Comparison of ENCODE assay signal across 9 mouse cellular contexts in genomic region chr5:134345449-134345848, GRCm38 (mm10). TPM values are rescaled to one million over a fixed set of nuclear protein-coding genes. Genes with fewer than 3 reads are reported as not detected.
DNase-seq lines count a peak whose midpoint lies in the region; ATAC-seq and TF ChIP-seq lines count a peak whose summit lies in the region.
"Had no signal": no experiment of that assay in that cellular context is flagged by ENCODE, and none has a peak within 500 bp of the region (broad histone marks: within the 10 kb centered on the region; RNA-seq: fewer than 3 reads in every experiment).

No protein-coding gene starts in this region.

- H3K79me2 ChIP-seq in CH12.LX (replicated peaks; ENCODE audit: control insufficient read depth, extremely low read depth, insufficient read depth, poor library complexity, severe bottlenecking): no peaks in the 10 kb centered on the region

- no peaks in the 10 kb centered on the region for H3K9me3 ChIP-seq in hindbrain, postnatal 0 days (ENCODE audit: low read length)
- H3K9me3 ChIP-seq in hindbrain, embryonic 13.5 days: no peaks in the 10 kb centered on the region
- no peaks in the 10 kb centered on the region for H3K9me3 ChIP-seq in CH12.LX (replicated peaks; ENCODE audit: low read length)
- H3K9me3 ChIP-seq: limb, embryonic 15.5 days had no signal

- H3K4me1 ChIP-seq in hindbrain, postnatal 0 days (ENCODE audit: insufficient read depth, low read length): no peaks in the 10 kb centered on the region
- H3K4me1 ChIP-seq in hindbrain, embryonic 13.5 days (replicated peaks): 0 out of 2 replicates have a peak, but pooled peaks cover under 1% of the 10 kb centered on the region
- H3K4me1 ChIP-seq in CH12.LX (ENCODE audit: control insufficient read depth in 1 of 2, insufficient read depth in 2 of 2): peaks cover 0 to 8% of the 10 kb centered on the region in 2 experiments; a peak in 2 of 4 replicates

- TF ChIP-seq EP300 in CH12.LX (IDR thresholded peaks at IDR 0.05; ENCODE audit: low read length): no peak

- no peak overlapping the region for H3K4me3 ChIP-seq in hindbrain, postnatal 0 days (ENCODE audit: low read length)
- no peak overlapping the region for H3K4me3 ChIP-seq in hindbrain, embryonic 13.5 days
- H3K4me3 ChIP-seq in CH12.LX (replicated peaks in 1 of 3; ENCODE audit: low read depth in 2 of 3, low read length in 2 of 3, poor library complexity in 1 of 3): no peak overlapping the region
- H3K4me3 ChIP-seq: limb, embryonic 15.5 days had no signal

- no peak overlapping the region for H3K4me2 ChIP-seq in hindbrain, postnatal 0 days (ENCODE audit: low read depth, low read length)
- no peak overlapping the region for H3K4me2 ChIP-seq in hindbrain, embryonic 13.5 days
- no peak overlapping the region for H3K4me2 ChIP-seq in CH12.LX (ENCODE audit: insufficient read depth, low read depth, poor library complexity, severe bottlenecking)
- H3K4me2 ChIP-seq: limb, embryonic 15.5 days had no signal

- no peaks in the 10 kb centered on the region for H3K36me3 ChIP-seq in hindbrain, postnatal 0 days (ENCODE audit: insufficient read depth, low read length)
- H3K36me3 ChIP-seq in hindbrain, embryonic 13.5 days: no peaks in the 10 kb centered on the region
- H3K36me3 ChIP-seq in CH12.LX (replicated peaks in 1 of 2; ENCODE audit: control insufficient read depth in 1 of 2, insufficient read depth in 1 of 2, low read length in 1 of 2): no peaks in the 10 kb centered on the region
- H3K36me3 ChIP-seq: limb, embryonic 15.5 days had no signal

- no peak for ATAC-seq in hindbrain, postnatal 0 days
- no peak for ATAC-seq in hindbrain, embryonic 13.5 days (ENCODE audit: low FRiP score)
- peak; percentile 55 for ATAC-seq in inflammation-experienced regulatory T-cells, adult 6 months
- no peak for ATAC-seq in megakaryocyte, adult 5-6 weeks (ENCODE audit: poor library complexity, severe bottlenecking)

- dilution Hi-C loops in CH12.LX (cut with MboI; ENCODE audit: extremely low pct_ligation_motif_present, extremely low pct_unique_long_range_greater_than_20kb, low sequenced_read_pairs): no loop called here

- TF ChIP-seq RAD21 in CH12.LX (IDR thresholded peaks at IDR 0.05; ENCODE audit: low read depth, low read length): no peak

- in situ Hi-C loops in CH12.LX (cut with MboI; ENCODE audit: low pct_ligation_motif_present, low pct_unique_long_range_greater_than_20kb, low sequenced_read_pairs): no loop called here

- WGBS in hindbrain, postnatal 0 days: 77% methylated on average over 9 of the region's 9 CpGs
- WGBS in hindbrain, embryonic 13.5 days: 83% methylated on average over 9 of the region's 9 CpGs

- H3K27me3 ChIP-seq in hindbrain, postnatal 0 days (ENCODE audit: insufficient read depth, low read length): no peaks in the 10 kb centered on the region
- H3K27me3 ChIP-seq in hindbrain, embryonic 13.5 days: no peaks in the 10 kb centered on the region
- H3K27me3 ChIP-seq in CH12.LX (replicated peaks): no peaks in the 10 kb centered on the region
- H3K27me3 ChIP-seq: limb, embryonic 15.5 days had no signal

- TF ChIP-seq CTCF in hindbrain, postnatal 0 days (IDR thresholded peaks at IDR 0.05; ENCODE audit: low read depth): peak; percentile 59
- peak in 1 of 2 experiments; percentile 46; a peak in 2 of 4 replicates for TF ChIP-seq CTCF in CH12.LX (conservative IDR thresholded peaks at IDR 0.05 in 1 of 2, IDR thresholded peaks at IDR 0.05 in 1 of 2; ENCODE audit: low read depth in 2 of 2, low read length in 2 of 2)

- no peak overlapping the region for H3K9ac ChIP-seq in hindbrain, postnatal 0 days (replicated peaks; ENCODE audit: low read length)
- no peak overlapping the region for H3K9ac ChIP-seq in hindbrain, embryonic 13.5 days
- H3K9ac ChIP-seq in CH12.LX (ENCODE audit: insufficient read depth, low read depth): no peak overlapping the region
- H3K9ac ChIP-seq: limb, embryonic 15.5 days had no signal

- no peak overlapping the region for H3K27ac ChIP-seq in hindbrain, postnatal 0 days
- no peak overlapping the region for H3K27ac ChIP-seq in hindbrain, embryonic 13.5 days
- H3K27ac ChIP-seq in CH12.LX (ENCODE audit: insufficient read depth, low read depth): no peak overlapping the region
- H3K27ac ChIP-seq: limb, embryonic 15.5 days had no signal

- no peak for DNase-seq in hindbrain, postnatal 0 days (ENCODE audit: low spot score)
- DNase-seq in 416B (ENCODE audit: low read depth) (peak; percentile 63), CH12.LX (ENCODE audit: extremely low read depth) (peak; percentile 33)
- DNase-seq in ovary, adult 18-20 months (ENCODE audit: low spot score): no peak
- DNase-seq in cerebellum, adult 11-12 months: no peak

- TF ChIP-seq POLR2A in CH12.LX (IDR thresholded peaks at IDR 0.05; ENCODE audit: low read depth, low read length): no peak

TF ChIP-seq in CH12.LX, 34 proteins besides CTCF, POLR2A, EP300 and RAD21:
- TF ChIP-seq ZNF384 (IDR thresholded peaks at IDR 0.05; ENCODE audit: low read depth, low read length) (no peak), MAX (IDR thresholded peaks at IDR 0.05; ENCODE audit: low read length) (no peak), MEF2A (IDR thresholded peaks at IDR 0.05; ENCODE audit: borderline replicate concordance, low read depth, low read length) (no peak), CHD1 (IDR thresholded peaks at IDR 0.05; ENCODE audit: low read depth, low read length) (no peak), USF2 (conservative IDR thresholded peaks at IDR 0.05; ENCODE audit: low read depth, low read length) (no peak), ETS1 (conservative IDR thresholded peaks at IDR 0.05; ENCODE audit: low read depth, low read length) (no peak), UBTF (IDR thresholded peaks at IDR 0.05; ENCODE audit: low read depth, low read length) (no peak), JUN (IDR thresholded peaks at IDR 0.05; ENCODE audit: insufficient read depth, low read depth, low read length) (no peak), SMC3 (IDR thresholded peaks at IDR 0.05; ENCODE audit: low read depth, low read length) (no peak), IRF4 (IDR thresholded peaks at IDR 0.05; ENCODE audit: low read depth, low read length) (no peak), JUND (conservative IDR thresholded peaks at IDR 0.05; ENCODE audit: low read depth, low read length) (no peak), E2F4 (IDR thresholded peaks at IDR 0.05; ENCODE audit: insufficient replicate concordance, low read depth, low read length) (no peak), MYC (IDR thresholded peaks at IDR 0.05; ENCODE audit: low read depth, low read length) (no peak), TBP (conservative IDR thresholded peaks at IDR 0.05; ENCODE audit: low read depth, low read length) (no peak), SIN3A (IDR thresholded peaks at IDR 0.05; ENCODE audit: low read length) (no peak), ZC3H11A (IDR thresholded peaks at IDR 0.05; ENCODE audit: low read depth, low read length) (no peak), HCFC1 (IDR thresholded peaks at IDR 0.05; ENCODE audit: low read depth, low read length) (no peak), MAFK (IDR thresholded peaks at IDR 0.05; ENCODE audit: insufficient replicate concordance, low read length) (no peak)

RNA-seq across cellular contexts. Expression of gene Gtf2i, which starts 30.9 kb away (rescaled TPM):
- 103 and 115 TPM in 2 replicates for total RNA-seq in hindbrain, postnatal 0 days (2014; rRNA removed)
- 85.6 and 86.1 TPM in 2 replicates for polyA plus RNA-seq in hindbrain, postnatal 0 days (2015; fragmentation: Nextera tagmentation; extraction: Ambion mirVana)
- 173 TPM in 2 replicates for polyA plus RNA-seq in hindbrain, embryonic 13.5 days (2015; fragmentation: Nextera tagmentation; extraction: Ambion mirVana)
- total RNA-seq in CH12.LX (2012; rRNA removed) (36.2 and 42.2 TPM in 2 replicates), CH12.LX (2014; rRNA removed) (24.5 and 28.4 TPM in 2 replicates)
- 58.9 and 60.9 TPM in 2 replicates for polyA plus RNA-seq in CH12.LX (2012; ENCODE audit: insufficient read length, low read depth)
- polyA plus RNA-seq in inflammation-experienced regulatory T-cells, adult 6 months (2017; shearing (Covaris generic)): 10 to 100 TPM; 91.5 to 97.5 (median 94.5) TPM
- total RNA-seq in megakaryocyte, adult 5-6 weeks (2015): 24.8 and 31.2 TPM in 2 replicates
- total RNA-seq in megakaryocyte, adult 5-6 weeks (2017): 15.5 and 23.6 TPM in 2 replicates

Comparison
In these comparisons a context has a peak if more than half of its experiments do, and no peak if none do; other contexts are left out.
1. DNase-seq: peak in 416B (single experiment) and CH12.LX (single experiment); none in hindbrain, postnatal 0 days (single experiment), ovary, adult 18-20 months (single experiment) and cerebellum, adult 11-12 months (single experiment).